Mouse (Mus musculus) kidney, adult 2 months (tissue): Measurements from ENCODE around the gene C2cd5. TPM values are rescaled to one million over a fixed set of nuclear protein-coding genes. Genes with fewer than 3 reads are reported as not detected.
A peak's percentile ranks its signal among the peaks of the same experiment; 100 is the strongest.

Experiments used
- DNase-seq: peaks from one replicate; pipeline ENCODE4 v3.0.0; 2021
- H3K27ac ChIP-seq: fragments of 200-500 bp; 2 replicates; pipeline ENCODE4 v1.5.1; 2012; ENCODE audit warnings: low read depth, low read length, control low read depth, inconsistent platforms; ENCODE audit not compliant: insufficient read depth
- H3K27me3 ChIP-seq: fragments of 200-500 bp; replicated peaks from 2 replicates; pipeline ENCODE4 v1.6.1; 2012; ENCODE audit warnings: mild to moderate bottlenecking, moderate library complexity, low read length, inconsistent platforms; ENCODE audit not compliant: control insufficient read depth, insufficient read depth
- H3K36me3 ChIP-seq: fragments of 200-500 bp; 2 replicates; pipeline ENCODE4 v1.6.1; 2012; ENCODE audit warnings: mild to moderate bottlenecking, moderate library complexity, low read length, inconsistent platforms; ENCODE audit not compliant: control insufficient read depth, insufficient read depth
- H3K4me1 ChIP-seq: fragments of 200-500 bp; 2 replicates; pipeline ENCODE4 v1.6.1; 2011; ENCODE audit warnings: low read length; ENCODE audit not compliant: control insufficient read depth, insufficient read depth
- H3K4me3 ChIP-seq: fragments of 200-500 bp; 2 replicates; pipeline ENCODE4 v1.5.1; 2011; ENCODE audit warnings: mild to moderate bottlenecking, low read depth, low read length, control low read depth; ENCODE audit not compliant: insufficient read depth
- CTCF ChIP-seq: fragments of 200-500 bp; conservative IDR thresholded peaks from 2 replicates; pipeline ENCODE4 v1.5.1; 2011; ENCODE audit warnings: low read depth, mild to moderate bottlenecking, control low read depth, low read length, moderate library complexity, mixed read lengths; ENCODE audit not compliant: insufficient read depth, insufficient read length
- POLR2A ChIP-seq: fragments of 200-500 bp; IDR thresholded peaks from one replicate; pipeline ENCODE4 v1.6.1; 2011; ENCODE audit warnings: low read depth, low read length, control low read depth
- WGBS: fragments of 180-500 bp; shearing (Covaris S2); methylation state at CpG from one replicate; pipeline ENCODE4 v1.1.7; 2018; 5-methylcytosine and 5-hydroxymethylcytosine counted together
- polyA plus RNA-seq: library from polyadenylated mRNA; depleted of rRNA; stranded (reverse); fragments of >200 nt; gene quantifications from 2 replicates; pipeline ENCODE4 v1.2.3, GENCODE M21; 2012

The C2cd5 gene
- polyA plus RNA-seq, 1 experiment: 14.1 TPM

DNA sequence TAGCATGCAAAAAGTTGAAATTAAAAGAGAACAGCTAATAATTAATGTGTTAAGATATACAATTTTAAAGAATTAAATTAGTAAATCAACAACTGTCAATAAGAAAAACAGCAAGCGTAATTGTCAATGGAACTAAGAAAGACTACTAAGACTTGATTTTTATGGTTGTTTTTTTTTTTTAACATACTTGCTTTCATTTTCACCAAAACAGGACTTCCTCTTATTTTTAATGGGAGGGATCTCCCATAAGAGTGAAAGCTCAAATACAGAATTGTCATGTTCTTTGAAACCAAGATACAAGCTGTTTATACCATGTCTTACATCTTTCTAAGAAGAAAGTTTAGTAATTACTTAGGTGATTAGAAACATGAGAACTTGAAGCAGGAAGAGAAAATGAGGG, 26.0 kb downstream of the C2cd5 start:
- 84% methylated on average over 1 of the region's 1 CpGs for WGBS
- no peak for DNase-seq
- Histone ChIP-seq H3K4me1 (no peaks in the 10 kb centered on the region), H3K4me3 (no peak overlapping the region), H3K36me3 (no peaks in the 10 kb centered on the region), H3K27me3 (no peaks in the 10 kb centered on the region), H3K27ac (no peak overlapping the region)
- no peak for TF ChIP-seq CTCF
- TF ChIP-seq POLR2A: no peak

DNA sequence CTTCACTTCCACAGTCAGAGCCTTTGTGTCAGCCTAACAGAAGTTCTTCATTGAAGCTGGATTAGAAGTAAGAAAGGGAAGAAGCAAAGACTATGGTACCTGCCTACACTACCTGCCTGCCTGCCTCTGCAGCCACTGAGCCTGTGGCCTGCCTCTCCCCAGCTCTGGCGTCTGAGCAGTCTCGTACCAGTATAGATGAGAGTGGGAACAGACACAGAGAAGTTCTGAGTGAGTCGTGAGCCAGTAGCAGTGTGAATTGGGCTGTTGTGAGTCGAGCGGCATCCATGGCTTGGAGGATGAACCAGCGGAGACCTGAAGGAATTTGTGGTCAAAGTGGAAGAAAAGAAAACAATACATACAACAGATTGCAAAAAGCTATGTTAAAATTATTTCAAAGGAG, 26.5 kb downstream of the C2cd5 start:
- Histone ChIP-seq H3K36me3 (no peaks in the 10 kb centered on the region), H3K27me3 (no peaks in the 10 kb centered on the region), H3K4me3 (no peak overlapping the region), H3K27ac (no peak overlapping the region), H3K4me1 (no peaks in the 10 kb centered on the region)
- DNase-seq: no peak
- WGBS: 88% methylated on average over 6 of the region's 6 CpGs
- no peak for TF ChIP-seq CTCF
- TF ChIP-seq POLR2A: no peak

DNA sequence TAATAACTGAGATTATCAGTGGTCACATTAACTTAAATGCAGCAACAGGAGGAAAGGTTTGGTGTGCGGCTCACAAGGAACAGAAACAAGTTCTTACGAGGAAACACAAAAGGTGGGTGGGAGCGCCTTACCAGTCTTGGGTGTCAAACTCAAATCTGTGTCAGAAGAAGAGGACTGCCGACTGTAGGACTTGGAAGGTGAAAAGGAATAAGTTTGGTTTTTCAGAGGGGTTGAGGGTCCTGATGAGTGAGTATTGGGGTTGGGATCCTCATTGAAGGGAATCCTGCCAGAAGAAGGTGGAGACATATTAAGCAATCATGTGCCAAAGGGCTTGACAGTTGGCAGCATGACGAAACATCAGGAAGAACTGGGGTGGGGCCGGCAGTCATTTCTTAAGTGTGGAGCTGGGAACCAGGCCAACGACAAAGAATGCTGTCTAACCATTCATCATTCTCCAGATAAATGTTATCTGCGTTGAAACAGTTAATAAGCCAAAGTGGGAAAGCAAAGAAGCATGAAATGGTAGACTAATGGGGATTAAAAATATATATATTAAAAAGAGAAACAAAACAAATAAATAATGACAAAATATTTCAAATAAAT, 27.4 kb downstream of the C2cd5 start:
- Histone ChIP-seq H3K27ac (no peak overlapping the region), H3K36me3 (no peaks in the 10 kb centered on the region), H3K4me3 (no peak overlapping the region), H3K4me1 (no peaks in the 10 kb centered on the region), H3K27me3 (no peaks in the 10 kb centered on the region)
- no peak for TF ChIP-seq POLR2A
- TF ChIP-seq CTCF: no peak
- DNase-seq: peak; percentile 74
- 47% methylated on average over 8 of the region's 8 CpGs for WGBS

DNA sequence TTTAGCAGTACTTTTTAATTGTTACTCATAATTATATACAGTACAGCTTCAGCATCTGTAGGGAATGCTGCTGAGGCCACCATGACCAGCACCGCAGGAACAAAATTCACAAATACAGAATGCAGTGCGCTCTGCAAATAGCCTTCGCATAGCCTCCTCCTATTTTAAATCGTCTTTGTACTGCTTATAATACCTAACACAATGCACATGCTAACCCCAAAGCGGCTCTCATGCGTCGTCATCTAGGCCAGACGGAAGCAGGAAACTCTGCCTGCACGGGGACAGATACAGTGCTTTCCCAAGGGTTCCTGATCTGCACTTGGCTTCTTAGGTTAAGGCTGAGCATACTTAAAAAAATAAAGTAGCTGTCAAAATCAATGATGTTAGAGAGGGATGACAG, 29.2 kb downstream of the C2cd5 start:
- Histone ChIP-seq H3K27ac (no peak overlapping the region), H3K36me3 (no peaks in the 10 kb centered on the region), H3K4me1 (no peaks in the 10 kb centered on the region), H3K27me3 (no peaks in the 10 kb centered on the region), H3K4me3 (no peak overlapping the region)
- no peak for TF ChIP-seq POLR2A
- no peak for TF ChIP-seq CTCF
- DNase-seq: no peak
- 84% methylated on average over 9 of the region's 9 CpGs for WGBS

DNA sequence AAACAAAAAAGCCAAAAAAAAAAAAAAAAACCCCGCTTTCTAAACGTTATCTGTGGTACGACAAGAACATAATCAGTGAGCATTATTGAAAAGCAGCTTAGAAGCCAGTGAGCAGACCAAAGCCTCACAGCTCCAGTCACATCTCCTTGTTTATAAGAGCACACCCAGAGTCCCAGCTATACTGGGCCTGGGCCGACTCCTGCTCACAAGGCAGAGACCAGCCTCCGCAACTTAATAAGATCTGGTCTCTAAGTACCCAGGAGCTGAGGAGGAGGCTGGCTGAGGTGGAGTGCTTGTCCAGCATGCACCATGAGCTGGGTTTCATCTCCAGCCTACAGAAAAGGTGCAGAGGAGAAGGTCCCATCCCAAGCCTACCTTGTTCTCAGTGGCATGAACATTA, 29.9 kb downstream of the C2cd5 start:
- Histone ChIP-seq H3K4me1 (no peaks in the 10 kb centered on the region), H3K4me3 (no peak overlapping the region), H3K27ac (no peak overlapping the region), H3K36me3 (no peaks in the 10 kb centered on the region), H3K27me3 (no peaks in the 10 kb centered on the region)
- WGBS: 88% methylated on average over 5 of the region's 5 CpGs
- no peak for DNase-seq
- TF ChIP-seq CTCF (no peak), POLR2A (no peak)

DNA sequence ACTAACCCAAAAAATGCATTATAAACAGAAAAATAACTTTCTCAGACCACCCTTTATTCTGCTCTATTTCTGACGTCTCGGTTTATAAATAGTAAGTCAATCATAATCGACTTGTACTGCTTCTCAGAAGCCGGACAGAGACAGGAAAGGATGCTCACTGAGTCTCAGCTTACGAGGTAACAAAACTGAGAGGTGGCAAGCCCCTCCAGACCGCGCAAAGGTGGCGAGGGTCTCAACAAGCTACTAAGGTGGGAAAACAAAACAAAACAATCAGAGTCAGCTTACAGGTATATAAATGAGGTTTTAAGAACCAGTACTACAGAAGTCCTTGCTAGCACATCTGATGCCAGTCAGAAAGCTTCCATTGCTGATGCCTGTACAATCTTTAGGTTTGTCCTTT, 30.3 kb downstream of the C2cd5 start:
- H3K4me1 ChIP-seq: no peaks in the 10 kb centered on the region
- no peak overlapping the region for H3K4me3 ChIP-seq
- WGBS: 89% methylated on average over 8 of the region's 8 CpGs
- TF ChIP-seq POLR2A (no peak), CTCF (no peak)
- no peaks in the 10 kb centered on the region for H3K36me3 ChIP-seq
- H3K27me3 ChIP-seq: no peaks in the 10 kb centered on the region
- no peak overlapping the region for H3K27ac ChIP-seq
- DNase-seq: no peak

DNA sequence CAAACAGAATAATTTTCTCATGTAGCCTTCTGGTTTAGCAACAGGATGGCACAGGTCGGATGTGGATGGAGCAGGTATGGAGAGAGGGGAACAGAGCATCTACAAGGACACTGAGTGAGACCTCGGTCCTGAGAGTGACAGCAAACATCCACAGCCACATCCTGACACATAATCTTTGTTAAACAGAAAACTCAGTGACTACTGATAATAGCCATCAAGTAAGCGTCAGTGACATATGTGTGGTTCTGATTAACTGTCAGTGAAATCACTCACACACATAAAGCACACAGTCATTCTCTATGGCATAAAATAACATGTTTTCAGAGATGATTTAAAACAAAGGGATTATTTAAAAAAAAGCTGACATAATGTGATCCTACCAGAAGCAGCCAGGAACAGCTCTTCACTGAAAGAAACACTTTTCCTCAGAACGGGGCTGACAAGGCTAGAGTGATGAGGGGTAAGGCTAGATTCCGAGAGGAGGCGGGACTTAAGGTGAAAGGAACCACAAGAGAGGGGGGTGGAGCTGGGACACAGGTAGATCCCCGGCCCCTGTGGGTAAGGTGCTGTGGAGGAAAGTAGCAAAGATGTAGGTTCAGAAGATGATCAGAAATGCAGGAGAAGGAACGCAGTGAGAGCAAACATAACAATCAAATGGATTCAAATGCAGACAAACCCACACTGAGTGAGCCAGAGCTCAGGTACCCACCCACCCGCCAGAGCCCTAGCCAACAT, 31.6 kb downstream of the C2cd5 start:
- no peak for DNase-seq
- no peak for TF ChIP-seq POLR2A
- no peak for TF ChIP-seq CTCF
- Histone ChIP-seq H3K27ac (no peak overlapping the region), H3K4me1 (no peaks in the 10 kb centered on the region), H3K27me3 (no peaks in the 10 kb centered on the region), H3K36me3 (no peaks in the 10 kb centered on the region), H3K4me3 (no peak overlapping the region)
- WGBS: 79% methylated on average over 9 of the region's 9 CpGs
